Mouse (Mus musculus) stomach, embryonic 15.5 days (tissue): ENCODE measurements around the gene Gon4l. TPM values are rescaled to one million over a fixed set of nuclear protein-coding genes. Genes with fewer than 3 reads are reported as not detected.
A peak's percentile ranks its signal among the peaks of the same experiment; 100 is the strongest.
"Not testable (repeated sequence)": the region's sequence is repeated elsewhere in the genome, so short reads cannot be mapped to it uniquely, and the experiment has no call there.

Experiments
- ATAC-seq: fragments of 200-750 bp; cut with Nextera tagmentation; 2 replicates; pipeline ENCODE4 v1.8.0; 2017; ENCODE audit warnings: low read depth, moderate number of reproducible peaks, moderate TSS enrichment; ENCODE audit not compliant: insufficient read depth, low FRiP score
- H3K27ac ChIP-seq: fragments of 300-500 bp; sonication (generic); 2 replicates; pipeline ENCODE4 v1.5.1; 2015; ENCODE audit warnings: mild to moderate bottlenecking, inconsistent platforms
- H3K27me3 ChIP-seq: fragments of 300-500 bp; sonication (generic); replicated peaks from 2 replicates; pipeline ENCODE4 v1.6.1; 2015; ENCODE audit warnings: inconsistent platforms
- H3K36me3 ChIP-seq: fragments of 300-500 bp; sonication (generic); 2 replicates; pipeline ENCODE4 v1.6.1; 2015; ENCODE audit warnings: inconsistent platforms
- H3K4me1 ChIP-seq: fragments of 300-500 bp; sonication (generic); 2 replicates; pipeline ENCODE4 v1.6.1; 2015; ENCODE audit warnings: inconsistent platforms
- H3K4me2 ChIP-seq: fragments of 300-500 bp; sonication (generic); 2 replicates; pipeline ENCODE4 v1.6.1; 2015; ENCODE audit warnings: mild to moderate bottlenecking, inconsistent platforms
- H3K4me3 ChIP-seq: fragments of 300-500 bp; sonication (generic); replicated peaks from 2 replicates; pipeline ENCODE4 v1.5.1; 2015; ENCODE audit warnings: inconsistent platforms
- H3K9ac ChIP-seq: fragments of 300-500 bp; sonication (generic); 2 replicates; pipeline ENCODE4 v1.6.1; 2015; ENCODE audit warnings: inconsistent platforms
- H3K9me3 ChIP-seq: fragments of 300-500 bp; sonication (generic); 2 replicates; pipeline ENCODE4 v1.6.1; 2016; ENCODE audit warnings: inconsistent platforms
- WGBS: fragments of 180-500 bp; shearing (Covaris S2); methylation state at CpG from one replicate; pipeline ENCODE4 v1.1.7; 2015; 5-methylcytosine and 5-hydroxymethylcytosine counted together
- polyA plus RNA-seq: library from polyadenylated mRNA; unstranded; fragments of >200 nt; fragmentation: Nextera tagmentation; extraction: Ambion mirVana; gene quantifications from 2 replicates; pipeline ENCODE4 v1.2.1, GENCODE M21; 2015

The Gon4l gene
- 8.6 and 9.3 TPM in 2 replicates for polyA plus RNA-seq

- ATAC-seq: peak; percentile 72
Observed at GRCm38 (mm10) chr3:88834951-88835491, at the start of gene Gon4l. TSS of gene Gon4l (plus strand) at chr3:88835231.

GRCm38 (mm10) chr3:88786323-88786722 lies 48.7 kb upstream of the Gon4l start:
- H3K4me3 ChIP-seq, ATAC-seq, H3K4me2 ChIP-seq, H3K27ac ChIP-seq, H3K4me1 ChIP-seq, H3K9ac ChIP-seq, H3K36me3 ChIP-seq, H3K27me3 ChIP-seq, H3K9me3 ChIP-seq: not testable (repeated sequence)
- 76% methylated on average over 1 of the region's 4 CpGs for WGBS

More at GRCm38 (mm10) chr3:88834951-88835491, at the start of gene Gon4l:
- H3K4me3 ChIP-seq: peak within 1 kb of the TSS; percentile 42
- not testable (repeated sequence) for H3K27me3 ChIP-seq, H3K9me3 ChIP-seq, H3K36me3 ChIP-seq, H3K4me1 ChIP-seq, H3K27ac ChIP-seq, H3K9ac ChIP-seq
- H3K4me2 ChIP-seq: peak within 1 kb of the TSS; percentile 49
- WGBS: 3% methylated on average over 30 of the region's 39 CpGs

DNA sequence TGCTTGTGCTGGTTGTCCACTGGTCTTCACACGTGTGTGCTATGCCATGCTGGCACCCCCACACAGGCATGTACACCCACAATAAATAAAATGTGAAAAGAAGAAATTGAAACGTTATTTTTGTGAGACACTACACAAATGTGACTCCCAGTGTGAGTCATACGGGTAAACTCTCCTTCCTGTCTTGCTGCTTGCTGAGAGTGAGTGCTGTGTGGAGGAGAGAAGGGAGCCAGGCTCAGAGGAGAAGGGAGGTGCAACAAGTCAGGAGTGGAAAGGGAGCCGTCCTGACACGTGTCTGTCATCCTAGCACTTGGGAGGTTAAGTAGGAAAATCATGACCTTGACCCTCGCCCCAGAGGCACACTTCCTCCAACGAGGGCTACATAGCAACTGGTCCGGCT lies 48.2 kb upstream of the Gon4l start:
- not testable (repeated sequence) for H3K4me1 ChIP-seq, H3K4me3 ChIP-seq, H3K27ac ChIP-seq, H3K27me3 ChIP-seq, H3K4me2 ChIP-seq, H3K9me3 ChIP-seq, H3K9ac ChIP-seq, ATAC-seq, H3K36me3 ChIP-seq
- no CpG with 5 or more reads among the region's 8 CpGs for WGBS

DNA sequence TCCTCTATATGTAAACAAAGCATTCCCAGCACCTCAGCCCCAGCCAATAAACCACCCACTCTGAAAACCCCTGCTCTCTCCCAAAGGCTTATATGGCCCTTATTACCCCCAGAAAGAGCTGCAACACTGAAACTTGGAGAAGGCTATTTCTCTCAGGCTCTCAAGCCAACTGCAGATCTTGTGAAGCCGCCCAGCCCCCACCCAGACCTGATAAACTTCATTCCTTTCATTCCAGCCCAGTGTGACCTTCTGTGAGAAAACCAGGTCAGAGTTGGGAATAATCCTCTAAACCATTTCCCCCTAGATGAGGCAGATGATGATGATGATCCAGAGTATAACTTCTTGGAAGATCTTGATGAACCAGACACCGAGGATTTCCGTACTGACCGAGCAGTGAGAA lies 47.0 kb upstream of the Gon4l start:
- 89% methylated on average over 2 of the region's 4 CpGs for WGBS
- not testable (repeated sequence) for H3K4me1 ChIP-seq, H3K36me3 ChIP-seq, H3K9ac ChIP-seq, H3K9me3 ChIP-seq, H3K27ac ChIP-seq, H3K27me3 ChIP-seq, ATAC-seq, H3K4me2 ChIP-seq, H3K4me3 ChIP-seq

DNA sequence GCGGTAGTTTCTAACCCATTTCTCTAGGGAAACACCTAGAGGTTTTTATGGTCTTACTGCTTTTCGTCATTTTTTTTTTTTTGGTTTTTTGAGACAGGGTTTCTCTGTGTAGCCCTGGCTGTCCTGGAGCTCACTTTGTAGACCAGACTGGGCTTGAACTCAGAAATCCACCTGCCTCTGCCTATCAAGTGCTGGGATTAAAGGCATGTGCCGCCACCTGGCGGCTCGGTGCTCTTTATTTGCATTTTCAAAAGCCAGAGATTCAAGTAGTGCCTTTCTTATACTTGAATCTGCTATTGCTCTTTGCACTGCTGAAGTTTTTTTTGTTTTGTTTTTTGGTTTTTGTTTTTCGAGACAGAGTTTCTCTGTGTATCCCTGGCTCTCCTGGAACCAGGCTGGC lies 37.5 kb upstream of the Gon4l start:
- not testable (repeated sequence) for H3K27me3 ChIP-seq, ATAC-seq, H3K27ac ChIP-seq, H3K4me3 ChIP-seq, H3K9me3 ChIP-seq, H3K4me2 ChIP-seq, H3K9ac ChIP-seq, H3K36me3 ChIP-seq, H3K4me1 ChIP-seq
- 93% methylated on average over 6 of the region's 6 CpGs for WGBS

DNA sequence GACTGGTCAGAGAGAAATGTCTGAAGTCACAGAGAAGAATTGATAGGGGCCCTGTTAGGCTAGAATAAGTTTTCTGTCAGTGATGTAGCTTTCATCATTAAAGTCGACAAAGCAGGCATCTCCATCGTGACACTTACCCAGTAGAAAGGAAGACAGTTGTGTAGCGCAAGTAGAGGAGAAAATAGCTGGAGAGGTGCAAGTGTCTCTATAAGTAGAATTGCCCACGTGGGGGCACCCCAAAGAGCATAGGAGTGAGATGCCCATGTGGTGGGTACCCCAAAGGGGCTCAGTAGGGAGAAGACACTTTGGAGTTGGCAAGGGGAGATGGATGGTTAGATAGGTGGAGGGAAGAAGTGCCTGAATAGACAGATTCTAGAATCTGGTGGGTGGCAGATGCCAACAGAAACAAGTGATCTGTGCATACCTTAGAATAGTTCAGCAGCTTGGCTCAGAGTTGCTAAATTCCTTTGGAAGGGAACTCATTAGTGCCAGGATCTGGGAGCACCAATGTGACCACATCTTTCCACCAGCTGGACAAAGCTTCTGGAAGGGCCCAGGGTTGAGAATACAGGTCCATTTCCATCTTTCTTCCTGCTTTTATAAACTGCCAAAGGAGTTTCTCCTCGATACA lies 31.0 kb upstream of the Gon4l start:
- no peak overlapping the region for H3K9ac ChIP-seq
- H3K4me2 ChIP-seq: no peak overlapping the region
- no peak overlapping the region for H3K27ac ChIP-seq
- H3K9me3 ChIP-seq: no peaks in the 10 kb centered on the region
- WGBS: 89% methylated on average over 5 of the region's 5 CpGs
- no peak for ATAC-seq
- H3K36me3 ChIP-seq: no peaks in the 10 kb centered on the region; the same call in 1 of the 2 replicates
- H3K27me3 ChIP-seq: no peaks in the 10 kb centered on the region
- no peak overlapping the region for H3K4me3 ChIP-seq
- no peaks in the 10 kb centered on the region for H3K4me1 ChIP-seq

- Histone ChIP-seq H3K36me3 (0 out of 2 replicates have a peak, but pooled peaks cover 4% of the 10 kb centered on the region), H3K9ac (no peak overlapping the region), H3K4me2 (no peak overlapping the region), H3K4me1 (no peaks in the 10 kb centered on the region), H3K27me3 (no peaks in the 10 kb centered on the region), H3K9me3 (no peaks in the 10 kb centered on the region), H3K4me3 (no peak overlapping the region), H3K27ac (no peak overlapping the region)
- 95% methylated on average over 1 of the region's 1 CpGs for WGBS
- no peak for ATAC-seq
Observed at GRCm38 (mm10) chr3:88825710-88826109, 9.3 kb upstream of the Gon4l start.

GRCm38 (mm10) chr3:88827231-88827630 lies 7.8 kb upstream of the Gon4l start:
- Histone ChIP-seq H3K36me3 (0 out of 2 replicates have a peak, but pooled peaks cover 4% of the 10 kb centered on the region), H3K9me3 (no peaks in the 10 kb centered on the region), H3K9ac (no peak overlapping the region), H3K27me3 (no peaks in the 10 kb centered on the region), H3K4me3 (no peak overlapping the region), H3K4me2 (no peak overlapping the region), H3K27ac (no peak overlapping the region), H3K4me1 (no peaks in the 10 kb centered on the region; the same call in 1 of the 2 replicates)
- WGBS: 87% methylated on average over 9 of the region's 9 CpGs
- no peak for ATAC-seq

GRCm38 (mm10) chr3:88831177-88832121 lies 3.6 kb upstream of the Gon4l start:
- H3K27me3 ChIP-seq: not testable (repeated sequence)

GRCm38 (mm10) chr3:88832388-88832787 lies 2.6 kb upstream of the Gon4l start:
- H3K9me3 ChIP-seq, H3K27ac ChIP-seq, H3K36me3 ChIP-seq, H3K4me2 ChIP-seq, H3K4me3 ChIP-seq, H3K9ac ChIP-seq, H3K4me1 ChIP-seq, H3K27me3 ChIP-seq: not testable (repeated sequence)
- WGBS: 4% methylated on average over 14 of the region's 14 CpGs
- peak; percentile 61; the same call in 1 of the 2 replicates for ATAC-seq

More at GRCm38 (mm10) chr3:88831177-88832121, 3.6 kb upstream of the Gon4l start:
- peak overlapping the region; percentile 49 for H3K4me2 ChIP-seq
- H3K36me3 ChIP-seq, H3K9me3 ChIP-seq, H3K9ac ChIP-seq, H3K4me1 ChIP-seq: not testable (repeated sequence)
- peak; percentile 66 for ATAC-seq
- 9% methylated on average over 23 of the region's 28 CpGs for WGBS
- peak overlapping the region; percentile 31 for H3K4me3 ChIP-seq
- H3K27ac ChIP-seq: peak overlapping the region; percentile 31; the same call in 1 of the 2 replicates

- ATAC-seq: no peak
Observed at GRCm38 (mm10) chr3:88849172-88849571, 14.1 kb downstream of the Gon4l start.

DNA sequence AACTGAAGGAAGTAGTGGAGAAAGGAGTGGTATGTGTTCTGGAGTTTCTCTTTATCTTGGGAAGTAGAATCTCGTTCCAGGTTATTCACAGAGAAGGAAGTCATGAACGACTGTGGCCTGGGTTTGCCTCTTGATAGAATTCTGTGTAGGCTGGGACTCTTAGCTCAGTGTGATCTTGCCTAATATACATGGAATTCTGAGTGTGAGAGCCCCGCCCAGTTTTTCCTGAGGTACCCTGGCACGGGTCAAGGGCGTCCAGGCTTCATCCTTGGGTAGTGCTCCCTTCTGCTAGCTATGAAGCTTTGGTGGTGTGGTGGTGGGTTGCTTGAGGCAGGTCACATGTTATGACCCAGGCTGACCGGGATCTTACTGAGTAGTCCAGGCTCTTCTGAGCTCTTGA lies 20.8 kb downstream of the Gon4l start:
- no peak overlapping the region for H3K4me2 ChIP-seq
- H3K4me3 ChIP-seq: no peak overlapping the region
- peaks cover 40% of the 10 kb centered on the region for H3K36me3 ChIP-seq
- no peak overlapping the region for H3K9ac ChIP-seq
- H3K27me3 ChIP-seq: no peaks in the 10 kb centered on the region
- no peak overlapping the region for H3K27ac ChIP-seq
- 81% methylated on average over 6 of the region's 6 CpGs for WGBS
- H3K4me1 ChIP-seq: no peaks in the 10 kb centered on the region
- ATAC-seq: no peak
- H3K9me3 ChIP-seq: no peaks in the 10 kb centered on the region

More at GRCm38 (mm10) chr3:88849172-88849571, 14.1 kb downstream of the Gon4l start:
- Histone ChIP-seq H3K27ac (no peak overlapping the region), H3K27me3 (no peaks in the 10 kb centered on the region), H3K9ac (no peak overlapping the region), H3K4me1 (no peaks in the 10 kb centered on the region), H3K4me2 (no peak overlapping the region), H3K36me3 (peaks cover 23% of the 10 kb centered on the region; the same call in 1 of the 2 replicates), H3K9me3 (no peaks in the 10 kb centered on the region), H3K4me3 (no peak overlapping the region)
- WGBS: 87% methylated on average over 4 of the region's 4 CpGs
